Mouse (Mus musculus) fat pad, adult 2 months (tissue): ENCODE results near the gene A030014E15Rik.
A peak's percentile ranks its signal among the peaks of the same experiment; 100 is the strongest.
"Not testable (repeated sequence)": the region's sequence is repeated elsewhere in the genome, so short reads cannot be mapped to it uniquely, and the experiment has no call there.

Experiments used
- DNase-seq: peaks from one replicate; pipeline ENCODE4 v3.0.0-alpha.2; 2011; ENCODE audit warnings: low read depth, low spot score; ENCODE audit errors: extremely low read depth

The A030014E15Rik gene

GRCm38 (mm10) chr1:82924650-82925049 lies at the start of gene A030014E15Rik:
Gene A030014E15Rik, plus strand, starts transcription at chr1:82924917.
- DNase-seq, result no peak

GRCm38 (mm10) chr1:82879172-82879571 lies 45.5 kb upstream of the A030014E15Rik start:
- DNase-seq, result peak; percentile 7

- DNase-seq, result no peak
These were observed 44.5 kb upstream of the A030014E15Rik start for GRCm38 (mm10) chr1:82880196-82880595.

- DNase-seq, result no peak
These were observed 31.4 kb upstream of the A030014E15Rik start for GRCm38 (mm10) chr1:82893269-82893668.

- DNase-seq, result no peak
These were observed 24.1 kb upstream of the A030014E15Rik start for GRCm38 (mm10) chr1:82900567-82900966.

- no peak for DNase-seq
These were observed 23.5 kb upstream of the A030014E15Rik start for GRCm38 (mm10) chr1:82901201-82901600.

GRCm38 (mm10) chr1:82905886-82906285 lies 18.8 kb upstream of the A030014E15Rik start:
- no peak for DNase-seq

- no peak for DNase-seq
These were observed 11.7 kb upstream of the A030014E15Rik start, which contains the start of gene A030005L19Rik for GRCm38 (mm10) chr1:82913025-82913424. Gene A030005L19Rik, plus strand, starts transcription at chr1:82913325.

GRCm38 (mm10) chr1:82913434-82913833 lies 11.3 kb upstream of the A030014E15Rik start:
- not testable (repeated sequence) for DNase-seq

GRCm38 (mm10) chr1:82930558-82930957 lies 5.8 kb downstream of the A030014E15Rik start:
- DNase-seq, result not testable (repeated sequence)

GRCm38 (mm10) chr1:82931326-82931725 lies 6.6 kb downstream of the A030014E15Rik start, which contains the start of gene Gm6217:
Gene Gm6217, minus strand, starts transcription at chr1:82931399.
- not testable (repeated sequence) for DNase-seq

GRCm38 (mm10) chr1:82938666-82939065 lies 13.9 kb downstream of the A030014E15Rik start:
- no peak for DNase-seq

- not testable (repeated sequence) for DNase-seq
These were observed 17.8 kb downstream of the A030014E15Rik start for GRCm38 (mm10) chr1:82942505-82942904.

- not testable (repeated sequence) for DNase-seq
These were observed 18.6 kb downstream of the A030014E15Rik start, which contains the start of gene A030003K21Rik for GRCm38 (mm10) chr1:82943295-82943694. Gene A030003K21Rik, minus strand, starts transcription at chr1:82943388.

- DNase-seq, result not testable (repeated sequence)
These were observed 21.3 kb downstream of the A030014E15Rik start for GRCm38 (mm10) chr1:82946029-82946428.

GRCm38 (mm10) chr1:82948601-82949000 lies 23.9 kb downstream of the A030014E15Rik start:
- DNase-seq, result no peak

- DNase-seq, result not testable (repeated sequence)
These were observed 31.2 kb downstream of the A030014E15Rik start, which contains the start of gene Gm7544 for GRCm38 (mm10) chr1:82955913-82956312. Gene Gm7544, minus strand, starts transcription at chr1:82956013.

- DNase-seq, result no peak
These were observed 35.2 kb downstream of the A030014E15Rik start, which contains the start of gene Gm47955 for GRCm38 (mm10) chr1:82959870-82960385. Gene Gm47955, plus strand, starts transcription at chr1:82960286.

GRCm38 (mm10) chr1:82966413-82966812 lies 41.7 kb downstream of the A030014E15Rik start:
- DNase-seq, result no peak

GRCm38 (mm10) chr1:82972046-82972445 lies 47.3 kb downstream of the A030014E15Rik start:
- no peak for DNase-seq

- no peak for DNase-seq
These were observed 48.5 kb downstream of the A030014E15Rik start for GRCm38 (mm10) chr1:82973244-82973643.

- DNase-seq, result no peak
These were observed 49.2 kb downstream of the A030014E15Rik start for GRCm38 (mm10) chr1:82973901-82974300.

- DNase-seq, result no peak
These were observed 49.6 kb downstream of the A030014E15Rik start for GRCm38 (mm10) chr1:82974342-82974741.
